Mouse (Mus musculus) MEL (cell line): ENCODE results near the gene Irf1. TPM values are rescaled to one million over a fixed set of nuclear protein-coding genes. Genes with fewer than 3 reads are reported as not detected.

Experiments
- DNase-seq: peaks from one replicate; pipeline ENCODE4 v3.0.0; 2011; ENCODE audit warnings: low read depth, low spot score
- H3K27ac ChIP-seq: 2 replicates; pipeline ENCODE4 v1.5.1; 2012; ENCODE audit warnings: low read depth, mild to moderate bottlenecking, control low read depth, low read length, moderate library complexity; ENCODE audit not compliant: control insufficient read depth
- H3K27me3 ChIP-seq, 2 experiments: fragments of 150-350 bp in 1 of 2; sonication (generic) in 1 of 2; 2 replicates each; pipeline ENCODE4 v1.6.1; 2012; ENCODE audit warnings: low read length in 2 of 2, mild to moderate bottlenecking in 2 of 2, improper control_type of control experiment in 1 of 2, moderate library complexity in 1 of 2; ENCODE audit not compliant: insufficient read depth in 2 of 2, control insufficient read depth in 1 of 2
- H3K36me3 ChIP-seq, 2 experiments: 2 replicates each; pipeline ENCODE4 v1.6.1; 2012 to 2014; ENCODE audit warnings: low read length in 2 of 2, improper control_type of control experiment in 1 of 2, inconsistent platforms in 1 of 2, mild to moderate bottlenecking in 1 of 2; ENCODE audit not compliant: insufficient read depth in 2 of 2, control insufficient read depth in 1 of 2
- H3K4me1 ChIP-seq, 2 experiments: fragments of 150-350 bp in 1 of 2; sonication (generic) in 1 of 2; 2 replicates each; pipeline ENCODE4 v1.6.1; 2012; ENCODE audit warnings: low read length in 2 of 2, improper control_type of control experiment in 1 of 2, mild to moderate bottlenecking in 1 of 2; ENCODE audit not compliant: insufficient read depth in 2 of 2, control insufficient read depth in 1 of 2
- H3K4me3 ChIP-seq, 2 experiments: fragments of 150-350 bp in 1 of 2; sonication (generic) in 1 of 2; 2 replicates each; pipeline ENCODE4 v1.5.1; 2012; ENCODE audit warnings: low read depth in 2 of 2, low read length in 2 of 2, mild to moderate bottlenecking in 2 of 2, moderate library complexity in 2 of 2, control low read depth in 1 of 2, improper control_type of control experiment in 1 of 2; ENCODE audit not compliant: control insufficient read depth in 1 of 2, insufficient read depth in 1 of 2
- H3K79me2 ChIP-seq: 2 replicates; pipeline ENCODE4 v1.6.1; 2012; ENCODE audit warnings: mild to moderate bottlenecking, low read length, moderate library complexity; ENCODE audit not compliant: control insufficient read depth, poor library complexity, insufficient read depth
- H3K9ac ChIP-seq: 2 replicates; pipeline ENCODE4 v1.6.1; 2012; ENCODE audit warnings: low read depth, mild to moderate bottlenecking, control low read depth, low read length, moderate library complexity; ENCODE audit not compliant: control insufficient read depth, poor library complexity, severe bottlenecking
- H3K9me3 ChIP-seq: fragments of 150-350 bp; sonication (generic); replicated peaks from 2 replicates; pipeline ENCODE4 v1.6.1; 2012; ENCODE audit warnings: mild to moderate bottlenecking, low read length, improper control_type of control experiment, moderate library complexity; ENCODE audit not compliant: insufficient read depth
- BHLHE40 ChIP-seq: IDR thresholded peaks from 2 replicates; pipeline ENCODE4 v1.6.1; 2012; ENCODE audit warnings: low read depth, mild to moderate bottlenecking, inconsistent platforms, low read length, improper control_type of control experiment, borderline replicate concordance
- CTCF ChIP-seq, 3 experiments: IDR thresholded peaks in 2 of 3; conservative IDR thresholded peaks in 1 of 3; 2 replicates each; pipeline ENCODE4 v1.5.1; 2011 to 2012; ENCODE audit warnings: low read length in 3 of 3, low read depth in 2 of 3, mild to moderate bottlenecking in 2 of 3, improper control_type of control experiment in 1 of 3, inconsistent platforms in 1 of 3, mixed read lengths in 1 of 3, moderate library complexity in 1 of 3; ENCODE audit not compliant: control insufficient read depth in 1 of 3, insufficient read depth in 1 of 3, poor library complexity in 1 of 3, severe bottlenecking in 1 of 3
- ELF1 ChIP-seq: IDR thresholded peaks from 2 replicates; pipeline ENCODE4 v1.6.1; 2014; ENCODE audit warnings: low read depth, mild to moderate bottlenecking, inconsistent platforms, low read length, improper control_type of control experiment, moderate library complexity
- EP300 ChIP-seq, 2 experiments: IDR thresholded peaks; 2 replicates each; pipeline ENCODE4 v1.6.1; 2011; ENCODE audit warnings: improper control_type of control experiment in 2 of 2, low read length in 2 of 2, low read depth in 1 of 2, mild to moderate bottlenecking in 1 of 2
- HCFC1 ChIP-seq: IDR thresholded peaks from 2 replicates; pipeline ENCODE4 v1.6.1; 2012; ENCODE audit warnings: low read depth, mild to moderate bottlenecking, inconsistent platforms, low read length, improper control_type of control experiment, moderate library complexity
- MAX ChIP-seq: IDR thresholded peaks from 2 replicates; pipeline ENCODE4 v1.6.1; 2011; ENCODE audit warnings: low read length, improper control_type of control experiment
- MXI1 ChIP-seq: IDR thresholded peaks from 2 replicates; pipeline ENCODE4 v1.6.1; 2011; ENCODE audit warnings: mild to moderate bottlenecking, low read depth, low read length, improper control_type of control experiment
- MYC ChIP-seq: IDR thresholded peaks from 2 replicates; pipeline ENCODE4 v1.6.1; 2011; ENCODE audit warnings: low read depth, mild to moderate bottlenecking, low read length, improper control_type of control experiment, moderate library complexity
- SMC3 ChIP-seq: IDR thresholded peaks from 2 replicates; pipeline ENCODE4 v1.6.1; 2011; ENCODE audit warnings: low read depth, low read length, improper control_type of control experiment
- TCF12 ChIP-seq: IDR thresholded peaks from 2 replicates; pipeline ENCODE4 v1.6.1; 2014; ENCODE audit warnings: low read depth, mild to moderate bottlenecking, inconsistent platforms, low read length, improper control_type of control experiment, moderate library complexity
- UBTF ChIP-seq: IDR thresholded peaks from 2 replicates; pipeline ENCODE4 v1.6.1; 2012; ENCODE audit warnings: low read depth, mild to moderate bottlenecking, inconsistent platforms, low read length, improper control_type of control experiment, moderate library complexity, borderline replicate concordance; ENCODE audit not compliant: insufficient read depth
- USF1 ChIP-seq: IDR thresholded peaks from 2 replicates; pipeline ENCODE4 v1.6.1; 2014; ENCODE audit warnings: low read depth, mild to moderate bottlenecking, inconsistent platforms, low read length, improper control_type of control experiment, moderate library complexity
- USF2 ChIP-seq, 2 experiments: IDR thresholded peaks; 2 replicates each; pipeline ENCODE4 v1.6.1; 2011 to 2012; ENCODE audit warnings: improper control_type of control experiment in 2 of 2, low read length in 2 of 2, borderline replicate concordance in 1 of 2, inconsistent platforms in 1 of 2, low read depth in 1 of 2, mild to moderate bottlenecking in 1 of 2; ENCODE audit not compliant: insufficient read depth in 1 of 2
- ZC3H11A ChIP-seq: IDR thresholded peaks from 2 replicates; pipeline ENCODE4 v1.6.1; 2012; ENCODE audit warnings: low read depth, mild to moderate bottlenecking, inconsistent platforms, low read length, improper control_type of control experiment
- polyA plus RNA-seq, 2 experiments: library from polyadenylated mRNA; stranded (reverse) in 1 of 2; unstranded in 1 of 2; fragments of >175 nt in 1 of 2; fragments of >200 nt in 1 of 2; gene quantifications; 2 replicates each; pipeline versions ENCODE4 v1.2.1 to v1.2.4; 2012; ENCODE audit warnings: low replicate concordance in 2 of 2, low read depth in 1 of 2; ENCODE audit not compliant: insufficient read length in 2 of 2, insufficient read depth in 1 of 2, missing spikeins in 1 of 2
- total RNA-seq: library from RNA; depleted of rRNA; stranded (reverse); fragments of 300-350 nt; gene quantifications from 2 replicates; pipeline ENCODE4 v1.2.3, GENCODE M21; 2012

Gene Irf1
- total and polyA plus RNA-seq, 3 experiments, result 0.73 to 1.9 TPM; not detected in 1

GRCm38 (mm10) chr11:53747985-53748384, 21.8 kb upstream of the Irf1 start:
- Histone ChIP-seq H3K4me3 (no peak overlapping the region), H3K27ac (no peak overlapping the region)

GRCm38 (mm10) chr11:53748614-53749013, 21.2 kb upstream of the Irf1 start:
- TF ChIP-seq USF1 (peak; percentile 46; the same call in 1 of the 2 replicates), TCF12 (no peak), USF2 (IDR thresholded peaks at IDR 0.05; ENCODE audit: borderline replicate concordance in 1 of 2, insufficient read depth in 1 of 2, low read depth in 1 of 2, low read length in 2 of 2) (no peak), MAX (0 out of 2 replicates have a peak, but pooled peaks have one; percentile 30)
- Histone ChIP-seq H3K79me2 (no peaks in the 10 kb centered on the region), H3K4me3 (no peak overlapping the region), H3K36me3 (no peaks in the 10 kb centered on the region), H3K9me3 (no peaks in the 10 kb centered on the region), H3K27ac (no peak overlapping the region), H3K4me1 (no peaks in the 10 kb centered on the region), H3K9ac (no peak overlapping the region), H3K27me3 (peaks cover 13 to 21% of the 10 kb centered on the region in 2 experiments)
- DNase-seq, result peak; percentile 29

More at GRCm38 (mm10) chr11:53747985-53748384, 21.8 kb upstream of the Irf1 start:
- Histone ChIP-seq H3K4me1 (no peaks in the 10 kb centered on the region), H3K79me2 (no peaks in the 10 kb centered on the region), H3K36me3 (no peaks in the 10 kb centered on the region), H3K9ac (no peak overlapping the region), H3K9me3 (no peaks in the 10 kb centered on the region), H3K27me3 (peaks cover 19% of the 10 kb centered on the region in 2 experiments)
- no peak for DNase-seq
- TF ChIP-seq MAX, result no peak
- no peak for TF ChIP-seq MYC
- no peak for TF ChIP-seq TCF12
- TF ChIP-seq UBTF, result no peak
- TF ChIP-seq BHLHE40, result no peak
- no peak for TF ChIP-seq HCFC1
- no peak for TF ChIP-seq EP300 (IDR thresholded peaks at IDR 0.05; ENCODE audit: low read depth in 1 of 2, low read length in 2 of 2)
- no peak for TF ChIP-seq MXI1
- TF ChIP-seq CTCF (IDR thresholded peaks at IDR 0.05 in 2 of 3, conservative IDR thresholded peaks at IDR 0.05 in 1 of 3; ENCODE audit: control insufficient read depth in 1 of 3, insufficient read depth in 1 of 3, low read depth in 2 of 3, low read length in 3 of 3, poor library complexity in 1 of 3, severe bottlenecking in 1 of 3), result no peak
- no peak for TF ChIP-seq SMC3

- no peaks in the 10 kb centered on the region for H3K36me3 ChIP-seq
- H3K9ac ChIP-seq, result no peak overlapping the region
- DNase-seq, result no peak
- no peaks in the 10 kb centered on the region for H3K79me2 ChIP-seq
- no peak overlapping the region for H3K27ac ChIP-seq
- no peaks in the 10 kb centered on the region for H3K9me3 ChIP-seq
- TF ChIP-seq EP300 (IDR thresholded peaks at IDR 0.05; ENCODE audit: low read depth in 1 of 2, low read length in 2 of 2), result no peak
- no peak for TF ChIP-seq UBTF
- no peak for TF ChIP-seq ELF1
- no peak for TF ChIP-seq ZC3H11A
- TF ChIP-seq, all 39 proteins: peak for 0
- H3K4me3 ChIP-seq, result no peak overlapping the region
- H3K27me3 ChIP-seq, result peaks cover 7 to 17% of the 10 kb centered on the region in 2 experiments
- no peaks in the 10 kb centered on the region for H3K4me1 ChIP-seq
Observed at GRCm38 (mm10) chr11:53749306-53749705, 20.5 kb upstream of the Irf1 start.
